Mouse (Mus musculus) forebrain, embryonic 12.5 days (tissue): ENCODE measurements around the gene Lnx2. TPM values are rescaled to one million over a fixed set of nuclear protein-coding genes. Genes with fewer than 3 reads are reported as not detected.

Experiments used
- ATAC-seq: fragments of 200-750 bp; cut with Nextera tagmentation; 2 replicates; pipeline ENCODE4 v1.8.0; 2017; ENCODE audit warnings: moderate TSS enrichment; ENCODE audit not compliant: low FRiP score
- H3K27ac ChIP-seq: fragments of 300-500 bp; sonication (generic); 2 replicates; pipeline ENCODE4 v1.5.1; 2016; ENCODE audit warnings: mild to moderate bottlenecking
- H3K27me3 ChIP-seq: fragments of 300-500 bp; sonication (generic); 2 replicates; pipeline ENCODE4 v1.6.1; 2016; ENCODE audit warnings: mild to moderate bottlenecking
- H3K36me3 ChIP-seq: fragments of 300-500 bp; sonication (generic); replicated peaks from 2 replicates; pipeline ENCODE4 v1.6.1; 2016; ENCODE audit warnings: mild to moderate bottlenecking
- H3K4me1 ChIP-seq: fragments of 300-500 bp; sonication (generic); 2 replicates; pipeline ENCODE4 v1.6.1; 2016
- H3K4me2 ChIP-seq: fragments of 300-500 bp; sonication (generic); 2 replicates; pipeline ENCODE4 v1.6.1; 2016; ENCODE audit warnings: mild to moderate bottlenecking, moderate library complexity
- H3K4me3 ChIP-seq: fragments of 300-500 bp; sonication (generic); replicated peaks from 2 replicates; pipeline ENCODE4 v1.5.1; 2016; ENCODE audit warnings: mild to moderate bottlenecking
- H3K9ac ChIP-seq: fragments of 300-500 bp; sonication (generic); 2 replicates; pipeline ENCODE4 v1.6.1; 2016; ENCODE audit warnings: mild to moderate bottlenecking
- H3K9me3 ChIP-seq: fragments of 300-500 bp; sonication (generic); 2 replicates; pipeline ENCODE4 v1.6.1; 2016
- WGBS: fragments of 180-500 bp; shearing (Covaris S2); methylation state at CpG from one replicate; pipeline ENCODE4 v1.1.7; 2016; 5-methylcytosine and 5-hydroxymethylcytosine counted together
- polyA plus RNA-seq: library from polyadenylated mRNA; unstranded; fragments of >200 nt; fragmentation: Nextera tagmentation; extraction: Ambion mirVana; gene quantifications from 2 replicates; pipeline ENCODE4 v1.2.1, GENCODE M21; 2016

The Lnx2 gene
- polyA plus RNA-seq, 1 experiment from 2014 or later, result 7.4 TPM

GRCm38 (mm10) chr5:146996812-146997211 lies 79.6 kb downstream of the Lnx2 start:
- 81% methylated on average over 7 of the region's 7 CpGs for WGBS
- no peak overlapping the region for H3K4me3 ChIP-seq
- no peak overlapping the region for H3K27ac ChIP-seq
- no peaks in the 10 kb centered on the region for H3K36me3 ChIP-seq
- no peaks in the 10 kb centered on the region for H3K4me1 ChIP-seq
- H3K9me3 ChIP-seq, result no peaks in the 10 kb centered on the region
- no peak overlapping the region for H3K4me2 ChIP-seq
- no peak overlapping the region for H3K9ac ChIP-seq
- ATAC-seq, result no peak
- peaks cover 14% of the 10 kb centered on the region; the same call in 1 of the 2 replicates for H3K27me3 ChIP-seq

DNA sequence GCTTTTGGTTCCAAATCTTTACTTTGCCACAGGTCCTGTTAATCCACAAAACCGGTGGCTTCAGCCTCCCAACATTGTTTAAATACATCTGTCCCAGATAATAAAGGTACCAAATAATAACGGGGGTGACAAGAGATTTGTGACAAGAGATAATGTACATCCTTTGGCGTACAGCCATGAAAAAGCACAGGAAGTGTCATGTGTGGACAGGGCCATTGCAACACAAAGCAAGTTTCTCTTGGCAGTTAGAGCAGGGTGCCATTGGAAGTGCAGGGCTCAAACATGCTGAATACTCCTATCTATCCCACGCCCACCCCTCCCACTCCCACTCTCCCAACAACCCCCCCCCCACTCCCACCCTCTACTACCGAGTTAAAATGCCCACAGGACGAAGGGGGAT lies 81.4 kb downstream of the Lnx2 start:
- Histone ChIP-seq H3K36me3 (no peaks in the 10 kb centered on the region), H3K27ac (no peak overlapping the region), H3K27me3 (peaks cover 14% of the 10 kb centered on the region), H3K9me3 (no peaks in the 10 kb centered on the region), H3K4me2 (no peak overlapping the region), H3K9ac (no peak overlapping the region), H3K4me1 (no peaks in the 10 kb centered on the region), H3K4me3 (no peak overlapping the region)
- 85% methylated on average over 6 of the region's 6 CpGs for WGBS
- ATAC-seq, result no peak

- Histone ChIP-seq H3K4me2 (no peak overlapping the region), H3K4me3 (no peak overlapping the region), H3K36me3 (no peaks in the 10 kb centered on the region), H3K4me1 (no peaks in the 10 kb centered on the region), H3K9me3 (no peaks in the 10 kb centered on the region), H3K27ac (no peak overlapping the region), H3K9ac (no peak overlapping the region), H3K27me3 (peaks cover 21% of the 10 kb centered on the region)
- 77% methylated on average over 8 of the region's 8 CpGs for WGBS
- ATAC-seq, result no peak
These were observed 82.9 kb downstream of the Lnx2 start for GRCm38 (mm10) chr5:146993509-146993908.

DNA sequence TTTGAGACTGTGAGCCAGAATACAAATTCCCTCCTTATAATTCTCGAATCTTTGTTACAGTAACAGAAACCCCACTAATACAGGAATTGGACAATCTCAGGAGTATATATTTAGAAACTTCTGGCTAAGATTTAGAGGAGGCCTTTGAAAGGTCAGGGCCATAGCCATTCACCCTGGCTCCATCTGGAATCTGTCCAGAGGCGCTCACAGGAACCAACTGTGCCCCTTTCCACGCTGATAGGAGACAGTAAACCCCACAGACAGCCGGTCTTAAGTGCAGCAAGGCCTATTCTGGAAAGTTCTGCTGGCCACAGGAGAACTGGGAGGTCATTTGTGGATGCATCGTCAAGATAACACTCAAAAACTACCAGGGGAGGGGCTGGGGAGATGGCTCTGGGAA lies 87.3 kb downstream of the Lnx2 start:
- no peak overlapping the region for H3K4me2 ChIP-seq
- 93% methylated on average over 5 of the region's 5 CpGs for WGBS
- H3K4me3 ChIP-seq, result no peak overlapping the region
- no peak overlapping the region for H3K9ac ChIP-seq
- no peaks in the 10 kb centered on the region for H3K9me3 ChIP-seq
- peaks cover 9% of the 10 kb centered on the region; the same call in 1 of the 2 replicates for H3K4me1 ChIP-seq
- no peaks in the 10 kb centered on the region for H3K36me3 ChIP-seq
- H3K27ac ChIP-seq, result no peak overlapping the region
- H3K27me3 ChIP-seq, result peaks cover 44% of the 10 kb centered on the region
- ATAC-seq, result no peak

- peaks cover 9% of the 10 kb centered on the region; the same call in 1 of the 2 replicates for H3K4me1 ChIP-seq
- H3K9me3 ChIP-seq, result no peaks in the 10 kb centered on the region
- WGBS, result 89% methylated on average over 10 of the region's 10 CpGs
- no peaks in the 10 kb centered on the region for H3K36me3 ChIP-seq
- no peak overlapping the region for H3K9ac ChIP-seq
- H3K4me2 ChIP-seq, result no peak overlapping the region
- ATAC-seq, result no peak
- H3K4me3 ChIP-seq, result no peak overlapping the region
- no peak overlapping the region for H3K27ac ChIP-seq
- H3K27me3 ChIP-seq, result peaks cover 40% of the 10 kb centered on the region
These were observed 88.8 kb downstream of the Lnx2 start for GRCm38 (mm10) chr5:146987588-146987987.

DNA sequence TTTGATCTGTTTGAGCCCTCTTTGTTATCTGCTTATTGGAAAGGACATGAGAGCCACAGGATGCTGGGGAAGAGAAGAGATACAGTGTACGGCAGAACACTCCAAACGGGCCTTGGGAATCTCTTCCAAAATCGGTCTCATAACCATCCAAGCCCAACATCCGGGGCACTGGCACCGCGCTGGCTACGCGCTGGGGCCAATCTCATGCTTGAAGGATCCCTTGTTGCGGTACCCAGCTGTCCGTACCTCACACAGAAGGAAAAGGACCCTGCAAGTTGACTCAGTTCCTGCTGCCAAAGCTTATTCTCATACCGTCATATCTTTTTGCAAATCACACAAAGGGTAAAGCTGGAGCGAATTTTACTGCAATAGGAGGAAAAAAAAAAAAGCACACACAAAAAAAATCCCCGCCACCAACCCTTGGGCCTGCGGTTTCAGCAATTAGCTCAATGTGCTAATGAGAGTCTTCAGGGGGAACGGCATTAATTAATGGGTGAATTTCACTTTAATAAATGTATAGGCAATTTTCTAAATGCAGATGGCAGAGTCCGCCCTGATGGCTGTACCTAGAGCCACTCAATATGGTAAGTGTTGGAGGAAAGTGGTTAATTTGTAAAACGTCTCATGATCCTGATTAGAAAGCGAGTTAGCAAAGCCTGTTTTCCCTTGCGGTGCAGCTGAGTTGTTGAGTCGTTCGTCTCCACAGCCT lies 90.5 kb downstream of the Lnx2 start:
- no peaks in the 10 kb centered on the region for H3K36me3 ChIP-seq
- no peak overlapping the region; the same call in 1 of the 2 replicates for H3K4me2 ChIP-seq
- H3K4me1 ChIP-seq, result peaks cover 9% of the 10 kb centered on the region; the same call in 1 of the 2 replicates
- peak overlapping the region; percentile 65 for H3K27ac ChIP-seq
- 50% methylated on average over 21 of the region's 21 CpGs for WGBS
- ATAC-seq, result peak; percentile 15; the same call in 1 of the 2 replicates
- no peak overlapping the region for H3K4me3 ChIP-seq
- no peak overlapping the region for H3K9ac ChIP-seq
- H3K9me3 ChIP-seq, result no peaks in the 10 kb centered on the region
- H3K27me3 ChIP-seq, result peaks cover 52% of the 10 kb centered on the region

DNA sequence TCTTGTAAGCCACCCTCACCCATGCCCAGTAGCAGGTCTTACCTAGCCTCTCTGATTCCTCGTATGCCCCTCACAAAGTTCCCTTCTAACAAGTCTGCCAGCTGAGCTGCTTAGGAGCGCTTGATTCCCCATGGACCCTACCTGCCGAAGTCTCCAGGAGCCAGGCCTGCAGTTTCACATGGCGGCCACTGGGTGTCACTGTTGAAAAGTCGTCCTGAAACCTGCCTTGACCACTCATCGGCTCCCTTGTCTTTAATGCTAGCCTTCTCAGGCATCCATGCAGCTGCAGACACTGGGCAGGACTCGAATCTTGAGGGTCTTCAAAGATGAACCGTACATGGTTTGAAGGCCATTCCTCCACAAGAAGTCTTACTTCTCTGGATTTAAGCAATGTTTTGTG lies 93.2 kb downstream of the Lnx2 start:
- ATAC-seq, result peak; percentile 48; the same call in 1 of the 2 replicates
- no peaks in the 10 kb centered on the region for H3K9me3 ChIP-seq
- H3K4me2 ChIP-seq, result no peak overlapping the region
- H3K4me3 ChIP-seq, result no peak overlapping the region
- H3K27me3 ChIP-seq, result peaks cover 45% of the 10 kb centered on the region
- WGBS, result 12% methylated on average over 8 of the region's 8 CpGs
- H3K4me1 ChIP-seq, result peaks cover 9% of the 10 kb centered on the region; the same call in 1 of the 2 replicates
- no peak overlapping the region for H3K9ac ChIP-seq
- no peak overlapping the region for H3K27ac ChIP-seq
- H3K36me3 ChIP-seq, result no peaks in the 10 kb centered on the region

- Histone ChIP-seq H3K27me3 (peaks cover 38% of the 10 kb centered on the region), H3K4me3 (no peak overlapping the region), H3K36me3 (no peaks in the 10 kb centered on the region), H3K9ac (no peak overlapping the region), H3K9me3 (no peaks in the 10 kb centered on the region), H3K4me1 (peaks cover 5% of the 10 kb centered on the region; the same call in 1 of the 2 replicates), H3K27ac (no peak overlapping the region), H3K4me2 (no peak overlapping the region)
- 84% methylated on average over 6 of the region's 6 CpGs for whole genome bisulfite sequencing
- no peak for ATAC-seq
These were observed 95.0 kb downstream of the Lnx2 start for GRCm38 (mm10) chr5:146981376-146981775.

- 83% methylated on average over 13 of the region's 13 CpGs for WGBS
- H3K4me2 ChIP-seq, result no peak overlapping the region
- no peaks in the 10 kb centered on the region for H3K4me1 ChIP-seq
- H3K9me3 ChIP-seq, result no peaks in the 10 kb centered on the region
- H3K27me3 ChIP-seq, result peaks cover 26% of the 10 kb centered on the region
- no peaks in the 10 kb centered on the region for H3K36me3 ChIP-seq
- no peak overlapping the region for H3K4me3 ChIP-seq
- H3K27ac ChIP-seq, result no peak overlapping the region
- no peak overlapping the region for H3K9ac ChIP-seq
- no peak for ATAC-seq
These were observed 101.6 kb downstream of the Lnx2 start for GRCm38 (mm10) chr5:146974781-146975123.

DNA sequence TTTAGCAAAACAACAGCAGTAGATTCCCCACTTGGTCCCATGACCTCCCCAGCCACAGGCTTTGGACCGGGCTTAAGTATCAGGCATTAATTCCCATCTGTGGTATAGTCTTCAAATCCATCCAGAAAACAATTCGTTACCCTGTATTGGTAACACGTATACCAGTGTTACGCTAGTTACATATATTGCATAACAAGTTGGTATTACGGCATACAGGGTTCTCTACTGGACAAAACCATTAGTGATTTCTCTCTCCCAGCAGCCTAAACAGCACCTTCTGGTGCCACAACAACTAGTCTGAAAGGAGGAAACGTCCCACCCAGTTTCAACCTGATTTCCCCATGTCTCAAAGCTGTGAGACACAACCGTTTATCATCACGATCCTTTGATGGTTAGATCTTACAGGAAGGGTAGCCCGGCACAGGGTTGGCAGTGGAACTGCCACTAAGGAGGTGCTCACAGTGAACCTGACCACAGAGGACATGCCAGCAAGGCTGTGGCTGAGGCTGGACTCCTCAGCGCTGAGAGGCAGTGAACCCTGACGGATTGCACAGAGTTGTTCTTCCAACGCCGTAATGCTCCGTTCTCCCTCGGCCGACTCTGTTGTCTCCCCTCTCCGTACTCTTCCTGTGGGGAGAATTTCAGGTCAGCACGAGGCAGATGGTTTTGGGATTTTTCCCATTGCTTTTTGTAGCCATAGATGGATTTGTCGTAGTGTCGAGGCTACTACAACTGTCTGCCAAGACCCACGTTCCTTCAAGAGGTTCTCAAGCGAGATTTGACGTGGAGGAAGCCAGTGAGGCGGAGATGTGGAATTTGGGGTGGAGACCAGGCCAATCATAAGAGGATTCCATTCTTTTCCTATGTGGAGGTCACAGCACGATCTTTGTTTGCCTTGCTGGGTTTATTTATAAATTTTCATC lies 102.3 kb downstream of the Lnx2 start:
- ATAC-seq, result no peak

GRCm38 (mm10) chr5:146973353-146973752 lies 103.0 kb downstream of the Lnx2 start:
- Histone ChIP-seq H3K4me1 (peaks cover 9% of the 10 kb centered on the region), H3K4me2 (no peak overlapping the region)
- no peak for ATAC-seq

More for the DNA sequence above, 102.3 kb downstream of the Lnx2 start:
- 87% methylated on average over 25 of the region's 25 CpGs for WGBS
- Histone ChIP-seq H3K9me3 (no peaks in the 10 kb centered on the region), H3K9ac (no peak overlapping the region), H3K4me3 (no peak overlapping the region), H3K36me3 (no peaks in the 10 kb centered on the region), H3K27ac (no peak overlapping the region), H3K4me2 (no peak overlapping the region), H3K27me3 (peaks cover 26% of the 10 kb centered on the region), H3K4me1 (peaks cover 2% of the 10 kb centered on the region)

GRCm38 (mm10) chr5:146971776-146972561 lies 104.4 kb downstream of the Lnx2 start:
- no peak overlapping the region for H3K27ac ChIP-seq
- H3K9ac ChIP-seq, result no peak overlapping the region
- H3K4me2 ChIP-seq, result no peak overlapping the region
- no peak for ATAC-seq
- H3K9me3 ChIP-seq, result no peaks in the 10 kb centered on the region
- peaks cover 26% of the 10 kb centered on the region for H3K27me3 ChIP-seq
- 82% methylated on average over 10 of the region's 10 CpGs for WGBS
- no peaks in the 10 kb centered on the region for H3K36me3 ChIP-seq
- peaks cover 9% of the 10 kb centered on the region for H3K4me1 ChIP-seq
- no peak overlapping the region for H3K4me3 ChIP-seq

More at GRCm38 (mm10) chr5:146973353-146973752, 103.0 kb downstream of the Lnx2 start:
- Histone ChIP-seq H3K9ac (no peak overlapping the region), H3K36me3 (no peaks in the 10 kb centered on the region), H3K9me3 (no peaks in the 10 kb centered on the region), H3K27me3 (peaks cover 26% of the 10 kb centered on the region), H3K4me3 (no peak overlapping the region), H3K27ac (no peak overlapping the region)
- WGBS, result 94% methylated on average over 9 of the region's 9 CpGs
